Mouse (Mus musculus) spleen, adult 2 months (tissue): Measurements from ENCODE around the gene Mtrex.

Experiments used
- CTCF ChIP-seq: fragments of 200-500 bp; IDR thresholded peaks from 2 replicates; pipeline ENCODE4 v1.5.1; 2011; ENCODE audit warnings: mild to moderate bottlenecking, inconsistent platforms; ENCODE audit not compliant: insufficient read depth, insufficient read length, insufficient replicate concordance; ENCODE audit errors: extremely low read depth
- POLR2A ChIP-seq: fragments of 200-500 bp; IDR thresholded peaks from 2 replicates; pipeline ENCODE4 v1.6.1; 2011; ENCODE audit warnings: low read depth, low read length, inconsistent platforms

DNA sequence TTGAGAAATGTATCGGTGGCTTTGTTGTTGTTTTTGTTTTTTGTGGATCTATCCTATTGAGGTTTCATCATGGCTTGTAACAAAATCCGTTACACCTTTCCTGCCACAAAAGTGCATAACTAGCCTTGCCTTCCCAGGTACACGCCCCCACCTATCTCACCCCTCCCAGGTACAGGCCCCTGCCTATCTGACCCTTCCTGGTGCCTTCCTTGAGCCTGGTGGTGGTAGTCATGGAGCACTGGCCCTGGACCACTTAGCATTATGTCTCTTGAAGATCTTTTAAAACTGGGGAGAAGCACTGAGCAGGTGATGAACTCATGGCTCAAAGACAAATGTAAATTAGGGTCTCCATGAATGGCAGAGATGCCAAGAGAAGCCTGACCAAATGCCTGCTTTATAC is 64.9 kb downstream of the Mtrex start:
- TF ChIP-seq POLR2A (no peak), CTCF (no peak)
